In the genomic region with DNA sequence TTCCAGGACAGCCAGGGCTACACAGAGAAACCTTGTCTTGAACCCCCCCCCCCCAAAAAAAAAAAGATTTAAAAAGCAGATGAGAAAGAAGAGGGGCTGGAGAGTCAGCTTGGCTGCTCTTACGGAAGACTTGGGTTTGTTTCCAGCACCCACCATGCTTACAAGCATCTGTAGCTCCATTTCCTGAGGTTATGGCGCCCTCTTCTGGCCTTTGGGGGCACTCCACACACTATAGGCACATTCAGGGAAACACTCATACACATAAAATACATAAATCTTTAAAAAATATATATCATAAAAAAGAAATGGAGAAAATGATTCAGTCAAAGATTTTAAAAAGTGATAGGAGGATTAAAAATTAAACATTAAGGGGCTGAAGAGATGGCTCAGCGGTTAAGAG, we compare ENCODE assay signal across 14 mouse cellular contexts. TPM values are rescaled to one million over a fixed set of nuclear protein-coding genes. Genes with fewer than 3 reads are reported as not detected.
DNase-seq lines count a peak whose midpoint lies in the region; ATAC-seq and TF ChIP-seq lines count a peak whose summit lies in the region.
"Had no signal": no experiment of that assay in that cellular context is flagged by ENCODE, and none has a peak within 500 bp of the region (broad histone marks: within the 10 kb centered on the region; RNA-seq: fewer than 3 reads in every experiment).

No protein-coding gene starts in this region.

- H3K27me3 ChIP-seq in forebrain, embryonic 11.5 days (ENCODE audit: control insufficient read depth, insufficient read depth, low read length): no peaks in the 10 kb centered on the region
- no peaks in the 10 kb centered on the region for H3K27me3 ChIP-seq in forebrain, embryonic 13.5 days
- no peaks in the 10 kb centered on the region for H3K27me3 ChIP-seq in lung, embryonic 14.5 days (ENCODE audit: insufficient read depth, low read length)
- no peaks in the 10 kb centered on the region for H3K27me3 ChIP-seq in ES-Bruce4 (ENCODE audit: control insufficient read depth, insufficient read depth, low read length, poor library complexity, severe bottlenecking)
- no peaks in the 10 kb centered on the region for H3K27me3 ChIP-seq in midbrain, embryonic 13.5 days
- H3K27me3 ChIP-seq: embryonic facial prominence, embryonic 15.5 days had no signal

- H3K9ac ChIP-seq in forebrain, embryonic 11.5 days (ENCODE audit: low read length): no peak overlapping the region
- H3K9ac ChIP-seq in forebrain, embryonic 13.5 days: no peak overlapping the region
- no peak overlapping the region for H3K9ac ChIP-seq in lung, embryonic 14.5 days
- H3K9ac ChIP-seq in ES-Bruce4 (ENCODE audit: low read depth, poor library complexity, severe bottlenecking): no peak overlapping the region
- no peak overlapping the region for H3K9ac ChIP-seq in midbrain, embryonic 13.5 days (replicated peaks)
- H3K9ac ChIP-seq: embryonic facial prominence, embryonic 15.5 days had no signal

- no peak for TF ChIP-seq POLR2A in ES-Bruce4 (IDR thresholded peaks at IDR 0.05; ENCODE audit: insufficient read depth, low read length)

- peak; percentile 39 for TF ChIP-seq CTCF in lung, embryonic 14.5 days (IDR thresholded peaks at IDR 0.05; ENCODE audit: low read depth)
- TF ChIP-seq CTCF in ES-Bruce4 (IDR thresholded peaks at IDR 0.05; ENCODE audit: low read depth, low read length): peak; percentile 61

- no peak overlapping the region for H3K4me2 ChIP-seq in forebrain, embryonic 11.5 days (ENCODE audit: low read depth, low read length, severe bottlenecking)
- H3K4me2 ChIP-seq in forebrain, embryonic 13.5 days: no peak overlapping the region
- H3K4me2 ChIP-seq in lung, embryonic 14.5 days: no peak overlapping the region
- H3K4me2 ChIP-seq in midbrain, embryonic 13.5 days (replicated peaks): no peak overlapping the region
- H3K4me2 ChIP-seq: embryonic facial prominence, embryonic 15.5 days had no signal

- no peaks in the 10 kb centered on the region for H3K4me1 ChIP-seq in forebrain, embryonic 11.5 days (replicated peaks; ENCODE audit: control insufficient read depth, insufficient read depth, low read length)
- no peaks in the 10 kb centered on the region for H3K4me1 ChIP-seq in forebrain, embryonic 13.5 days
- no peaks in the 10 kb centered on the region for H3K4me1 ChIP-seq in lung, embryonic 14.5 days (ENCODE audit: insufficient read depth)
- no peaks in the 10 kb centered on the region for H3K4me1 ChIP-seq in ES-Bruce4 (ENCODE audit: control insufficient read depth, insufficient read depth, low read length)
- no peaks in the 10 kb centered on the region for H3K4me1 ChIP-seq in midbrain, embryonic 13.5 days (replicated peaks)

- H3K9me3 ChIP-seq in forebrain, embryonic 11.5 days (ENCODE audit: control insufficient read depth, low read length): no peaks in the 10 kb centered on the region
- H3K9me3 ChIP-seq in forebrain, embryonic 13.5 days (replicated peaks): no peaks in the 10 kb centered on the region
- no peaks in the 10 kb centered on the region for H3K9me3 ChIP-seq in lung, embryonic 14.5 days (ENCODE audit: low read depth, low read length)
- H3K9me3 ChIP-seq in ES-Bruce4 (replicated peaks; ENCODE audit: control insufficient read depth, insufficient read depth, low read length, poor library complexity, severe bottlenecking): no peaks in the 10 kb centered on the region
- H3K9me3 ChIP-seq in midbrain, embryonic 13.5 days: no peaks in the 10 kb centered on the region
- H3K9me3 ChIP-seq: embryonic facial prominence, embryonic 15.5 days; limb, embryonic 10.5 days had no signal

- no peak overlapping the region for H3K4me3 ChIP-seq in forebrain, embryonic 11.5 days (ENCODE audit: low read depth, low read length)
- H3K4me3 ChIP-seq in forebrain, embryonic 13.5 days: no peak overlapping the region
- H3K4me3 ChIP-seq in lung, embryonic 14.5 days (ENCODE audit: low read depth, low read length): no peak overlapping the region
- H3K4me3 ChIP-seq in ES-Bruce4 (ENCODE audit: low read depth, low read length): no peak overlapping the region
- no peak overlapping the region for H3K4me3 ChIP-seq in midbrain, embryonic 13.5 days (replicated peaks)
- H3K4me3 ChIP-seq: embryonic facial prominence, embryonic 15.5 days; limb, embryonic 10.5 days had no signal

- intact Hi-C loops in heart, postnatal 14 days (cut with DNase I): no loop called here

- no peak overlapping the region for H3K27ac ChIP-seq in forebrain, embryonic 11.5 days (ENCODE audit: low read depth, low read length)
- H3K27ac ChIP-seq in forebrain, embryonic 13.5 days: no peak overlapping the region
- H3K27ac ChIP-seq in lung, embryonic 14.5 days (ENCODE audit: low read depth): no peak overlapping the region
- H3K27ac ChIP-seq in ES-Bruce4 (ENCODE audit: insufficient read depth, low read length): no peak overlapping the region
- no peak overlapping the region for H3K27ac ChIP-seq in midbrain, embryonic 13.5 days
- H3K27ac ChIP-seq: embryonic facial prominence, embryonic 15.5 days; limb, embryonic 10.5 days had no signal

- peak; percentile 45 for DNase-seq in forebrain, embryonic 11.5 days (ENCODE audit: low spot score)
- DNase-seq in lung, embryonic 14.5 days: no peak
- no peak for DNase-seq in lung, postnatal 25 days (ENCODE audit: low spot score)
- peak; percentile 45 for DNase-seq in naive thymus-derived CD4-positive, alpha-beta T cell, adult 2 months (ENCODE audit: low read depth)
- no peak for DNase-seq in heart, postnatal 14 days
- DNase-seq: heart, adult 18-20 months; kidney, adult 8-10 months; lung, postnatal 10 days; midbrain, embryonic 14.5 days had no signal

- 69% methylated on average over 3 of the region's 3 CpGs for WGBS in forebrain, embryonic 11.5 days
- 64% methylated on average over 3 of the region's 3 CpGs for WGBS in forebrain, embryonic 13.5 days
- WGBS in lung, embryonic 14.5 days: 70% methylated on average over 3 of the region's 3 CpGs
- 66% methylated on average over 3 of the region's 3 CpGs for WGBS in midbrain, embryonic 13.5 days

- no peak for TF ChIP-seq EP300 in ES-Bruce4 (IDR thresholded peaks at IDR 0.05; ENCODE audit: insufficient read depth, low read depth, low read length)

- no peak for ATAC-seq in forebrain, embryonic 11.5 days (replicated peaks; ENCODE audit: low FRiP score)
- no peak for ATAC-seq in forebrain, embryonic 13.5 days
- no peak for ATAC-seq in lung, embryonic 14.5 days (ENCODE audit: insufficient read depth)
- no peak for ATAC-seq in midbrain, embryonic 13.5 days

- H3K36me3 ChIP-seq in forebrain, embryonic 11.5 days (ENCODE audit: control insufficient read depth, insufficient read depth, low read length): no peaks in the 10 kb centered on the region
- H3K36me3 ChIP-seq in forebrain, embryonic 13.5 days (ENCODE audit: poor library complexity, severe bottlenecking): no peaks in the 10 kb centered on the region
- no peaks in the 10 kb centered on the region for H3K36me3 ChIP-seq in lung, embryonic 14.5 days (ENCODE audit: insufficient read depth)
- H3K36me3 ChIP-seq in ES-Bruce4 (ENCODE audit: control insufficient read depth, insufficient read depth, low read length, poor library complexity, severe bottlenecking): no peaks in the 10 kb centered on the region
- no peaks in the 10 kb centered on the region for H3K36me3 ChIP-seq in midbrain, embryonic 13.5 days
- H3K36me3 ChIP-seq: embryonic facial prominence, embryonic 15.5 days; limb, embryonic 10.5 days had no signal

RNA-seq across cellular contexts. Expression of gene Fbxw11, which starts 9.0 kb away (rescaled TPM):
- 95.8 and 104 TPM in 2 replicates for polyA plus RNA-seq in forebrain, embryonic 11.5 days (2014; fragmentation: Nextera tagmentation; extraction: Ambion mirVana)
- 99.2 and 108 TPM in 2 replicates for polyA plus RNA-seq in forebrain, embryonic 13.5 days (2015; fragmentation: Nextera tagmentation; extraction: Ambion mirVana)
- 82.6 and 89.5 TPM in 2 replicates for polyA plus RNA-seq in lung, embryonic 14.5 days (2014; fragmentation: Nextera tagmentation; extraction: Ambion mirVana)
- 59.6 and 65.0 TPM in 2 replicates for polyA plus RNA-seq in ES-Bruce4 (2011; ENCODE audit: insufficient read depth, insufficient read length, low read depth, missing spikeins)
- polyA plus RNA-seq in midbrain, embryonic 13.5 days (2015; fragmentation: Nextera tagmentation; extraction: Ambion mirVana): 108 and 114 TPM in 2 replicates
- total RNA-seq in heart, postnatal 14 days (2021): 10 to 100 TPM; 51.0 to 55.4 TPM

Comparison
In these comparisons a context has a peak if more than half of its experiments do, and no peak if none do; other contexts are left out.
1. DNase-seq: peak in forebrain, embryonic 11.5 days (single experiment) and naive thymus-derived CD4-positive, alpha-beta T cell, adult 2 months (single experiment); none in lung, embryonic 14.5 days (single experiment), lung, postnatal 25 days (single experiment) and heart, postnatal 14 days (0 of 2).